Mouse (Mus musculus): ENCODE measurements at regions not wholly inside any gene's neighbourhood (a gene's known extent, or its start where the extent isn't known, plus 50 kb on each side); places are given as distances from the start of the nearest gene placed in this dataset.

- TF ChIP-seq CTCF (IDR thresholded peaks at IDR 0.05; ENCODE audit: low read depth): no peak
- TF ChIP-seq EP300 (IDR thresholded peaks at IDR 0.05; ENCODE audit: low read depth): no peak
Measured at GRCm38 (mm10) chr6:54760541-54760940, 56.2 kb upstream of the Znrf2 start.
